Mouse (Mus musculus) olfactory bulb, adult 2 months (tissue): ENCODE measurements around the gene Prr22.

Experiments used
- CTCF ChIP-seq: fragments of 200-500 bp; IDR thresholded peaks from 2 replicates; pipeline ENCODE4 v1.5.1; 2012; ENCODE audit warnings: low read depth, mild to moderate bottlenecking, low read length, moderate library complexity; ENCODE audit not compliant: insufficient read depth
- POLR2A ChIP-seq: fragments of 200-500 bp; IDR thresholded peaks from 2 replicates; pipeline ENCODE4 v1.6.1; 2012; ENCODE audit warnings: mild to moderate bottlenecking, low read depth, low read length, moderate library complexity; ENCODE audit not compliant: insufficient read depth

- TF ChIP-seq CTCF (no peak), POLR2A (no peak)
Observed at GRCm38 (mm10) chr17:56738221-56738620, 31.8 kb upstream of the Prr22 start.
